Mouse (Mus musculus) testis, adult 10 weeks (tissue): Measurements from ENCODE around the gene Gnptab. TPM values are rescaled to one million over a fixed set of nuclear protein-coding genes. Genes with fewer than 3 reads are reported as not detected.

Source experiments
- polyA plus RNA-seq: library from polyadenylated mRNA; stranded (reverse); fragments of 350-450 nt; fragmentation: Illumina TruSeq; extraction: RNeasy Lipid Tissue Mini Kit (QIAGEN cat#74804); gene quantifications from one replicate; pipeline ENCODE4 v1.2.3, GENCODE M21; 2014; ENCODE audit warnings: low read depth, low replicate concordance

The Gnptab gene
- polyA plus RNA-seq, result 31.6 TPM

DNA sequence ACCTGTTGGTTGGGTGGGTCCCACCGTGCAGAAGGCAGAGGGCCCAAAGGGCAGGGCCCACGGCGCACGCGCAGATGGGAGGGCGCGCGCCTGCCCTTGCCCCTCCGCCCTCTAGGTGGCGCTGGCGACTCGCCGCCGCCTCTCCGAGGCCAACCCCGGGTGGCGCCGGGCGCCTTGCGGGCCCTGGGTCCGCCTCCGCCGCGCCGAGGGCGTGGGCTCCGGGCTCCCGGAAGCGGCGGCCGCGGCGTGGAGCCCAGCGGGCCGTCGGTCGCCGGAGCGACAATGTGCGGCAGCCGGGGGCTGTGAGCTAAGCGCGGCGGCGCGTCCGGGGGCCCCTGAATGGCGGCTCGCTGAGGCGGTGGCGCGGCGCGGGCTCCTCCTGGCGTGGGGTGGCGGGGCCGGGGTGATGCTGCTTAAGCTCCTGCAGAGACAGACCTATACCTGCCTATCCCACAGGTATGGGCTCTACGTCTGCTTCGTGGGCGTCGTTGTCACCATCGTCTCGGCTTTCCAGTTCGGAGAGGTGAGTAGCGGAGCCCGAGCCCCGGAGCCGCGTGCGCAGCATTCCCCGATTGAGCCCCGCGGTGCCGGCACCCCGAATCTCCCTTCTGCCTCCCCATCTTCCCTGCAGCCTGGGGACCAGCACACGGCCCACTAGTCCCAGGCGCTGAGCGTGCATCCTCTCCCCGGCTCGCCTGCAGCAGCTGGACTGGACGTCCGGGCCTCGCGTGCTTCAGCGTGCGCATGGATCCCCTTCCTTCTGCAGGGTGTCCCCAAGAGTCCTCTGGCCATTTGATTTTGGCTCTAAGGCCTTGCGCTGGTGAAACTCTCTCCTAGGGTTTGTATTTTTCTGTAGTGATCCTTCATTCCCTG, at the start of gene Gnptab, which contains the start of gene Dram1:
Gene Gnptab, plus strand, starts transcription at position 120 of the 873 bp plus-strand sequence.
Gene Dram1, minus strand, starts transcription at position 68 of the 873 bp plus-strand sequence.

DNA sequence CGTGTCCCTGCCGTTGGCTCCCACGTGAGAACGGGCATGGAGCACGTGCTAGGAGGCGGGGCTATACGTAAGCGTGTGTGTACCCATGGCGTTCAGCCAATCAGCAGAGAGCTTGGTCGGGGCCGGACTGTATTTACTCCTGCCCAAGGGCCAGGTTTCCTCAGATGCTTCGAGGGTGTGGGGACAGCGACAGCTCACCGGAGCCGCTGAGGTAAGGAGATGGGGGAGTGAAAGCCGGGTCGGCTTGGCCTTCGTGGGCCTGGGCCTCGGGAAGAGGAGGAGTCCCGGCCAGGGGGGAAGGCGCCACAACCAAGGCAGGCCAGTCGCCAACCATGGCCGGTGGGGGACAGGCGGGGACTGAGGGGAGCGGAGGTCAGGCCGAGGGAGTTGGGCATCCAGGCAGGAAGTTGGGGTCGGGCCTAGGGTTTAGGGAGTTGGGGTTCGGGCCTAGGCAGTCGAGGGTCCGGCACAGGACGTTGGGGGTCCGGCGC, 80.6 kb downstream of the Gnptab start, which contains the start of gene Sycp3:
Gene Sycp3, plus strand, starts transcription at position 68 of the 491 bp plus-strand sequence.

Other genes starting within 250 kb of the Gnptab start
- gene Parpbp, start 232.2 kb upstream of the Gnptab start, polyA plus RNA-seq, result 33.1 TPM
- 53.9 TPM for gene Nup37, start 232.1 kb upstream of the Gnptab start, polyA plus RNA-seq
- 89.7 TPM for gene Washc3, start 178.0 kb upstream of the Gnptab start, polyA plus RNA-seq
- gene Dram1, start 52 bp upstream of the Gnptab start, polyA plus RNA-seq, result 14.5 TPM
- gene Sycp3, start 80.4 kb downstream of the Gnptab start, polyA plus RNA-seq, result 1,044 TPM
- 334 TPM for gene Chpt1, start 124.9 kb downstream of the Gnptab start, polyA plus RNA-seq
- gene Mybpc1, start 226.0 kb downstream of the Gnptab start, polyA plus RNA-seq, result 3.2 TPM